Mouse (Mus musculus): ENCODE results near the gene Zfp9. TPM values are rescaled to one million over a fixed set of nuclear protein-coding genes. Genes with fewer than 3 reads are reported as not detected.

Zfp9 gene
- total RNA-seq (2018; cell fraction: chromatin; rRNA removed), result 1 to 10 TPM in 10 of 26 experiments, under 1 TPM in 16; 0.22 to 4.1 (median 0.81) TPM
- total RNA-seq (2018; cell fraction: cytosol; rRNA removed), result under 1 TPM; 0.04 to 0.59 (median 0.26) TPM
- total RNA-seq (2018; cell fraction: nucleus; rRNA removed), result 1 to 10 TPM in 6 of 26 experiments, under 1 TPM in 20; 0.14 to 2.6 (median 0.57) TPM
- 0.18 to 0.49 TPM (median 0.44 TPM) in 3 replicates for polyA plus RNA-seq (2018)

DNA sequence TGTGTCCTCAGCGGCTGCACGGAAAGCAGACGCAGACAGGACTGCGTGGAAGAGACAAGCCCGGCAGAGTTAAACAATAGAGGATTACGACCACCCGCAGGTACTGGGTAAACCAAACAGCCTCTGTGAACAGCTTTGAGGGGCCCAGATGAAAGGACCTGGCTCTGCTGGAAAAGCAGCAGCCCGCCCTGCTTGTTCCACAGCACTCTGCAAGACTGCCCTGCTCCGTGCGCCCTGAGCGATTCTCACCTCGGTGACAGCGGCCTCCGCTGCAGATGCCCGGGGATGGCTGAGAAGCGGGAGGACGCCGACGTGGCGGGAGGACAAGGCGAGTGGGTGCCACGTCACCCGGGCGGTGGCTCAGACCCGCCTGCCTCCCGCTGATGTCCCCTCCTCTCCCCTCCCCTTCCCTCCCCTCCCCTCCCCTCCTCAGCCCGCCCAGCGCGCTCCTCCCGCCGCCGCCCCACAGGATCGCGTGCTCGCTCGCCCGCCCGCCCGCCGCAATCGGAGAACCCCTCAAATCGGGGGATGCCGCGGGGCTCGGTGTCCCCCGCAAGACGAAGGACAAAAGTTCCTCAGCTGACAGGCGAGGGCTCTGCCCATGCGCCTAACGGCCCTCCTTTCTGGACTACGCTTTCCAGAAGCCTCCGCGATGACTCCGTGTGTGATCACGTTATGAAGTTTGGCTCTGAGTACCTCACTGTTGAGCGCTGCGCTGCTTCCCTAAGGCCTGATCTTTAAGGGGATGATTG lies at the start of gene Zfp9:
Gene Zfp9, minus strand, starts transcription at position 364 of the 752 bp plus-strand sequence.
- Histone ChIP-seq H3K4me3 (ENCODE audit: inconsistent target) (peak within 1 kb of the TSS; percentile 22; the same call in 1 of the 2 replicates), H3K36me3 (ENCODE audit: inconsistent target) (no peaks in the 10 kb centered on the region), H3K27ac (no peak within 1 kb of the TSS), H3K79me2 (ENCODE audit: inconsistent target) (no peaks in the 10 kb centered on the region)
- 5% methylated on average over 35 of the region's 57 CpGs for WGBS (ENCODE audit: missing documents)

DNA sequence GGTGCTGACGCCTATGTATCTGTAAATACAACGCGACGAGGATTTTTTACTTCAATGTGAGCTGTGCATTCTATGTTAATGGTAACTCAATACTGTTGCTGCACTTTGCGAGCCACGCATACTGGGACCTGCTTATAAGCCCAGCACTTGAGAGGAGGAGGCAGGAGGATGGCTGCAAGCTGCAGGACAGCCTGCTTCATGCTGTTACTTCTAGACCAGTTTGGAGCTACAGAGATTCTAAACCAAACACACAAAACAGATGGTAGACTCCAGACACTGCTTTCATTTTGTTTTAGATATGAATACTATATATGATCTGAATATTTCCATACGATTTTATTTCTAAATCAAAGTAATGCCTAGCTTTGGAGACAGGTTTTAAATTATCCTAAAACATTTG lies 41.5 kb upstream of the Zfp9 start:
- Histone ChIP-seq H3K27ac (no peak overlapping the region), H3K79me2 (ENCODE audit: inconsistent target) (no peaks in the 10 kb centered on the region), H3K4me3 (ENCODE audit: inconsistent target) (no peak overlapping the region), H3K36me3 (ENCODE audit: inconsistent target) (no peaks in the 10 kb centered on the region; the same call in 1 of the 2 replicates)
- WGBS (ENCODE audit: missing documents), result 93% methylated on average over 7 of the region's 7 CpGs

- 93% methylated on average over 12 of the region's 12 CpGs for WGBS (ENCODE audit: missing documents)
- no peaks in the 10 kb centered on the region for H3K36me3 ChIP-seq (ENCODE audit: inconsistent target)
Measured at GRCm38 (mm10) chr6:118513335-118514012, 34.4 kb upstream of the Zfp9 start.

GRCm38 (mm10) chr6:118499010-118499409 lies 19.9 kb upstream of the Zfp9 start:
- no peak overlapping the region for H3K4me3 ChIP-seq (ENCODE audit: inconsistent target)
- no peak overlapping the region for H3K27ac ChIP-seq
- 65% methylated on average over 7 of the region's 7 CpGs for WGBS (ENCODE audit: missing documents)
- H3K79me2 ChIP-seq (ENCODE audit: inconsistent target), result no peaks in the 10 kb centered on the region
- no peaks in the 10 kb centered on the region for H3K36me3 ChIP-seq (ENCODE audit: inconsistent target)

More at GRCm38 (mm10) chr6:118513335-118514012, 34.4 kb upstream of the Zfp9 start:
- Histone ChIP-seq H3K79me2 (ENCODE audit: inconsistent target) (no peaks in the 10 kb centered on the region), H3K27ac (no peak overlapping the region), H3K4me3 (ENCODE audit: inconsistent target) (no peak overlapping the region)

DNA sequence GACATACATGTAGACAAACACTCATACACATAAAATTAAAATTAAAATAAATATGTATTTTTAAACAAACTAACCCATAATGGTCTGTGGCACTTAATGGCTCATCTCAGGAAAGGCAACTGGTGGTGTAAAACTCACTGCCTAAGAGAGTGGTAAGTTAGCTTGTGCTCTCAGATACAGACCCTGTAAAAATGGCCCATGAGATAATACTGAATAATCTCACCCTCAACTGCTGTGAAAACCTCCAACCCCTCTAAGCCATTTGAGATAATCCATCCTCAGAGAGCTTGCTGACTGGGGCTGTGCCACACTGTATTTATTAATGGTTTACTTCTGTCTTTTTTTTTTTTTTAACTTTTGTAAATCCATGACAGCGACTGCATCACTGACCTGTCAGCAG lies 3.0 kb upstream of the Zfp9 start:
- Histone ChIP-seq H3K4me3 (ENCODE audit: inconsistent target) (no peak overlapping the region), H3K36me3 (ENCODE audit: inconsistent target) (no peaks in the 10 kb centered on the region), H3K27ac (no peak overlapping the region), H3K79me2 (ENCODE audit: inconsistent target) (no peaks in the 10 kb centered on the region)
- no CpG with 5 or more reads among the region's 1 CpGs for WGBS (ENCODE audit: missing documents)

DNA sequence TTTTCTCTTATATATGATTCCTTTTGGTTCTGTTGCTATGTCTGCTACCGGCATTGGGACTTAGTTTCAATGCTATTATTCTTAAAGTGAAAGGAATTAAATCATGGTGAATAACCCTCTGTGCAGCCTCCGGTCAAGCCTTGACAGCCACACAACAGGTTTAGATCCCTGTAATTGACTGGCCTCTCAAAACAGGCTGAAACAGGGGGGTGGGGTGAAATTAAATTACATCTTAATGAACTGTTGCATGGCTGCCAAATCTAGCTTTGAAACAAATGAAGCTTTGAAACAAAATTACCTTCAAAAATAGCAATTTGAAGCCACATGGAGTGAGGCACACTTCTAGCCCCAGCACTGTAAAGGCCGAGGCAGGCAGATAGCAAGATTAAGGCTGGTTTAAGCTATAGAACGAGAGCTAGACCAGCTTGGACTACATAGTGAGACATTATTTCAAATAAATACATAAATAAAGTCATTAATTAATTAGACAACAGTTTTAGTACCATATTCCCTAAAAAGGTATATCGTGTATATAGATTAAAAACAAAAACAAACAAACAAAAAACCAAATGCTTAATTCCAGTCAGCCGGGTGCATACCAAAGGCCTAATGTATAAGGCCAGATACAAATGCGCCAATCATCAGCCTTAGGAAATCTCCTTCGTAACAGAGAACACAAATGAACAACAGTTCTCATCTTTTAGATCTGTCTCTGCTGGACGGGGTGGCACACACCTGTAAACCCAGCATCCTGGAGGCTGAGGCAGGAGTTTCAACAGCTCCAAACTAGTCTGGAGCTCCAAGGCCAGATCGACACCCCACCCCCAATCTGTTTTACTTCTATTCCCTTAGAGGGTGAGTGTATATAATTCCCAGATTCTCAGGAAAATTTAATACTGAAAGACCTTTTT lies 990 bp downstream of the Zfp9 start:
- WGBS (ENCODE audit: missing documents), result 91% methylated on average over 10 of the region's 10 CpGs
- Histone ChIP-seq H3K36me3 (ENCODE audit: inconsistent target) (no peaks in the 10 kb centered on the region), H3K79me2 (ENCODE audit: inconsistent target) (no peaks in the 10 kb centered on the region), H3K27ac (no peak overlapping the region), H3K4me3 (ENCODE audit: inconsistent target) (peak overlapping the region; percentile 22; the same call in 1 of the 2 replicates)

DNA sequence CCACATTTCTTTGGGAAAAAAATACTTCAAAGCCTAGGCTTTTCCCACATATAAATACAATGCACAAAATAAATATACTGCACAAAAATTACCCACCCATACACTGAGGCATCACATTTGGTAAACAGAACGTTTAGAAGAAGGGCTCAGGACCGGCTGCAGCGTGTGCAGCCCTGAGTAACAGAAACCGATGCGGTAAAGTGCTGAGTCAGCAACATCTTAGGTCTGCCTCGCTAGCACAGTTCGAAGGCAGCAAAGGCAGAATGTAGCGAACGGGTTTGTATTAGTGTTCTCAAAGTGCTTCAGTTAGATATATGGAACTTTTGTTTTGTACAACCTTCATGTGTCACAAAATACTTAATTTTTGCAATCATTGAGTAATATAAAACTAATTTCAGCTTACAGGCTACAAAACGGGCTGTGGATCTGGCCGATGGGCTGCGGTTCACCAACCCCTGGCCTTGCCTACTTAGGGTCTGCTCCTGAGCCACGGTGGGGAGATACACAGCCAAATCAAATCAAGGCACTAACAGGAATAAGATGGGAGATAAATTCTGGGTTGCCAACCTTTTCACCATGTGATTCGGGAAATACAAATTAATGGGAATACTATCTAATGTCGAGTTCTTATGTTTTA lies 16.9 kb downstream of the Zfp9 start:
- Histone ChIP-seq H3K4me3 (ENCODE audit: inconsistent target) (no peak overlapping the region), H3K27ac (no peak overlapping the region), H3K79me2 (ENCODE audit: inconsistent target) (no peaks in the 10 kb centered on the region), H3K36me3 (ENCODE audit: inconsistent target) (no peaks in the 10 kb centered on the region)
- WGBS (ENCODE audit: missing documents), result 86% methylated on average over 15 of the region's 15 CpGs

- no peaks in the 10 kb centered on the region for H3K79me2 ChIP-seq (ENCODE audit: inconsistent target)
Measured at GRCm38 (mm10) chr6:118457726-118458125, 21.4 kb downstream of the Zfp9 start.

DNA sequence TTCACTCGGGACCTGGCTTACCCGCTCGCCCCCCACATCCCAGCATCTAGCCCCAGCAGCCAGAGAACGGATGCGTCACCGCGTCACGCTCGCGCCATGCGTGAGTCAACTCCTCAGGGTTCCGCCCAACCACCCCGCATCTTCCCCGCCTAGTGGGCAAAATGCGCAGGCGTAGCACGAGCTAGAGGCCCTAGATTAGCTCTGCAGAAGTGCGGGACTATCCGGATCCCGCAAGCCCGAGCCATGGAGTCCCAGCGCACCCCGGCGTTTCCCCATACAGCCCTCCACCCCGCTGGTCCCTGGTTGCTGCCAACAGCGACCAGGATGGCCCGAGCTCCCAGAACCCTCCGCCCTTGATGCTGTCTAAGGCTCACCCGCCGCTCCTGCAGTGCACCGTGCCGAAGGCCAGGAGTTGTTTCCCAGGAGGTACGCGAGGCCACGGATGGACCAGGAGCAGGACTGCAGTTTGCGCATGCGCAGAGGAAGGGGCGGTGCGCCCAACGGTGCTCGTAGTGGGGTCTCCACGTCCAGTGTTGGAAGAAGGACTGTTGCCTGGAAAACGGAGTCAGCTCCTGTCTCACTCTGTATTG lies 24.0 kb downstream of the Zfp9 start, which contains the start of gene Zfp248:
Gene Zfp248, minus strand, starts transcription at position 487 of the 590 bp plus-strand sequence.
- Histone ChIP-seq H3K36me3 (ENCODE audit: inconsistent target) (no peaks in the 10 kb centered on the region), H3K4me3 (ENCODE audit: inconsistent target) (peak within 1 kb of the TSS; percentile 55), H3K27ac (peak within 1 kb of the TSS; percentile 40), H3K79me2 (ENCODE audit: inconsistent target) (no peaks in the 10 kb centered on the region)
- WGBS (ENCODE audit: missing documents), result 1% methylated on average over 43 of the region's 43 CpGs

More at GRCm38 (mm10) chr6:118457726-118458125, 21.4 kb downstream of the Zfp9 start:
- Histone ChIP-seq H3K4me3 (ENCODE audit: inconsistent target) (no peak overlapping the region), H3K36me3 (ENCODE audit: inconsistent target) (no peaks in the 10 kb centered on the region), H3K27ac (no peak overlapping the region)
- 100% methylated on average over 1 of the region's 1 CpGs for WGBS (ENCODE audit: missing documents)

DNA sequence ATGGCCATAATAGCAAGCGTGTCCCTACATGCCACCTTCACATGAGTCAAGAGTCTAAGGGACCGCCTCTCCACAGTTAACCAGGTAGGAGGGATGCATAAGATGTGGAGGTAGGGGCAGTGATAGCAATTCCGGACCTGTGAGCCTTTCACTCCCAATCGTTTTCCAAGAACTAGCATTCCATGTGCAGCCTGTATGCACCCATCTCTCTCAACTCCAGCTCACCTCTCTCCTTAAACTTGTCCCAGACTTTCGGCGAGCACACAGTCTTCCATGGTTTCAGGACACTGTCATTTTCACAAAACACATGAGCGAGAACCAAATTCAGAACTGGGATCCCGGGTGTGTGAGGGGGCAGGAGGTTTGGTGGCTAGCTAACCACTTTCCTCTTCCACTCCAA lies 24.7 kb downstream of the Zfp9 start:
- H3K4me3 ChIP-seq (ENCODE audit: inconsistent target), result peak overlapping the region; percentile 55
- no peaks in the 10 kb centered on the region for H3K79me2 ChIP-seq (ENCODE audit: inconsistent target)
- H3K36me3 ChIP-seq (ENCODE audit: inconsistent target), result no peaks in the 10 kb centered on the region
- H3K27ac ChIP-seq, result peak overlapping the region; percentile 40; the same call in 1 of the 2 replicates
- 67% methylated on average over 8 of the region's 8 CpGs for WGBS (ENCODE audit: missing documents)

DNA sequence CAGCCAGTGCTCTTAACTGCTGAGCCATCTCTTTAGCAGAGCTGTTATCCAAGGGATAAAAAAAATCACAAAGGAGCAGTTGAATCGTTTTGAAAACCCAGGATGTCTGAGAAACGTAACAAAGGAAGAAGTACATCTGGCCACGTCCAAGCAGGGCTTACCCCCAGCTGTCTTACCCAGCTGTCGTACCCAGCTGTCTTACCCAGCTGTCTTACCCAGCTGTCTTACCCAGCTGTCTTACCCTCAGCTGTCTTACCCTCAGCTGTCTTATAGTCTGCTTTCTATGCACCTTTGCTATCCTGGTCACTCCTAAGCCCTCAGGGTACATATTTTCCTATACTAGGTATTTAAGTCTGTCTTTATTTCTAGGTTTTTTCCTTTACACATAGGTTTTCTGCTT lies 47.6 kb downstream of the Zfp9 start:
- WGBS (ENCODE audit: missing documents), result 100% methylated on average over 4 of the region's 4 CpGs
- H3K36me3 ChIP-seq (ENCODE audit: inconsistent target), result 0 out of 2 replicates have a peak, but pooled peaks cover 3% of the 10 kb centered on the region

GRCm38 (mm10) chr6:118426666-118427065 lies 52.5 kb downstream of the Zfp9 start:
- no peaks in the 10 kb centered on the region for H3K79me2 ChIP-seq (ENCODE audit: inconsistent target)
- H3K36me3 ChIP-seq (ENCODE audit: inconsistent target), result 0 out of 2 replicates have a peak, but pooled peaks cover 3% of the 10 kb centered on the region
- no peak overlapping the region for H3K4me3 ChIP-seq (ENCODE audit: inconsistent target)
- WGBS (ENCODE audit: missing documents), result 71% methylated on average over 1 of the region's 1 CpGs
- no peak overlapping the region for H3K27ac ChIP-seq

More for the DNA sequence above, 47.6 kb downstream of the Zfp9 start:
- Histone ChIP-seq H3K27ac (no peak overlapping the region), H3K4me3 (ENCODE audit: inconsistent target) (no peak overlapping the region), H3K79me2 (ENCODE audit: inconsistent target) (no peaks in the 10 kb centered on the region)

Measured in macrophage (primary cell).